Comparison of ENCODE assay signal across 9 mouse cellular contexts in the genomic region with DNA sequence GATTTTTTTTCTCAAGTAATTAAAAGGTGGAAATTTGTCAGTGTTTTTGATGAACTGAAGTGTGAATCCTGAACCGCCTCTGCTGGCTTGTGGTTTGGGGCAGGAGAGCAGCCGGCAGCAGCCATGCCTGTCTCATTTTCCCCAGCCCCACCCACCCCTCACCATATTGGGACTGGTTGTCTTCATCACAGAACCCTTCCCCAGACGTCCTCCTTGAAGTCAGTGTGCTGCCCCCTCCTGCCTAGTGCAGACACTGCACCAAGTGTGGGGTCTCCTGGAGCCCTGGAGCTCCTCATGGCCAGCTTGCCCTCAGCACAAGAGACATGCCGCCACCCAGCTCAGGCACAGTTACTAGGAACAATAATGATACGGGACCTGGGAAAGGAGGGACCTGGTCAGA. TPM values are rescaled to one million over a fixed set of nuclear protein-coding genes. Genes with fewer than 3 reads are reported as not detected.
DNase-seq lines count a peak whose midpoint lies in the region; ATAC-seq and TF ChIP-seq lines count a peak whose summit lies in the region.
"Had no signal": no experiment of that assay in that cellular context is flagged by ENCODE, and none has a peak within 500 bp of the region (broad histone marks: within the 10 kb centered on the region; RNA-seq: fewer than 3 reads in every experiment).

No protein-coding gene starts in this region.

- TF ChIP-seq CTCF in lung, adult 2 months (IDR thresholded peaks at IDR 0.05; ENCODE audit: insufficient read depth, low read length), result peak; percentile 55
- peak; percentile 71; the same call in 1 of the 2 replicates for TF ChIP-seq CTCF in thymus, adult 2 months (IDR thresholded peaks at IDR 0.05; ENCODE audit: borderline replicate concordance, control insufficient read depth, extremely low read depth, insufficient read depth, low read length, poor library complexity)

- no peaks in the 10 kb centered on the region for H3K9me3 ChIP-seq in kidney, embryonic 14.5 days (ENCODE audit: control insufficient read depth, low read length)
- H3K9me3 ChIP-seq in midbrain, embryonic 13.5 days, result no peaks in the 10 kb centered on the region
- H3K9me3 ChIP-seq: limb, embryonic 15.5 days had no signal

- H3K4me2 ChIP-seq in kidney, embryonic 14.5 days (replicated peaks; ENCODE audit: low read depth, low read length), result no peak overlapping the region
- H3K4me2 ChIP-seq in midbrain, embryonic 13.5 days (replicated peaks), result no peak overlapping the region
- H3K4me2 ChIP-seq: limb, embryonic 15.5 days had no signal

- no peak overlapping the region for H3K27ac ChIP-seq in kidney, embryonic 14.5 days (ENCODE audit: low read depth, low read length)
- no peak overlapping the region for H3K27ac ChIP-seq in thymus, adult 2 months (ENCODE audit: control insufficient read depth, insufficient read depth, low read length)
- H3K27ac ChIP-seq in midbrain, embryonic 13.5 days, result no peak overlapping the region
- H3K27ac ChIP-seq: limb, embryonic 15.5 days had no signal

- 30% methylated on average over 5 of the region's 5 CpGs for WGBS in kidney, embryonic 14.5 days
- 34% methylated on average over 5 of the region's 5 CpGs for WGBS in lung, adult 2 months
- 31% methylated on average over 5 of the region's 5 CpGs for WGBS in thymus, adult 2 months
- 40% methylated on average over 5 of the region's 5 CpGs for WGBS in midbrain, embryonic 13.5 days

- ATAC-seq in kidney, embryonic 14.5 days (ENCODE audit: low FRiP score, low TSS enrichment), result no peak
- ATAC-seq in activated CD4-positive, CD25-positive, alpha-beta regulatory T cell, adult 4 months, result peak; percentile 58
- ATAC-seq in midbrain, embryonic 13.5 days, result no peak

- no peak overlapping the region for H3K4me3 ChIP-seq in kidney, embryonic 14.5 days (ENCODE audit: low read length)
- no peak overlapping the region for H3K4me3 ChIP-seq in lung, adult 2 months (replicated peaks; ENCODE audit: extremely low read depth, low read depth, low read length)
- no peak overlapping the region for H3K4me3 ChIP-seq in thymus, adult 2 months (ENCODE audit: control insufficient read depth, insufficient read depth, low read length)
- H3K4me3 ChIP-seq in midbrain, embryonic 13.5 days (replicated peaks), result no peak overlapping the region
- H3K4me3 ChIP-seq: limb, embryonic 15.5 days had no signal

- TF ChIP-seq POLR2A in lung, adult 2 months (IDR thresholded peaks at IDR 0.05; ENCODE audit: borderline replicate concordance, extremely low read depth, low read depth, low read length), result no peak
- TF ChIP-seq POLR2A in thymus, adult 2 months (IDR thresholded peaks at IDR 0.05; ENCODE audit: control insufficient read depth, extremely low read depth, insufficient read depth, low read length, poor library complexity), result no peak

- H3K4me1 ChIP-seq in kidney, embryonic 14.5 days (ENCODE audit: control insufficient read depth, insufficient read depth, low read length), result no peaks in the 10 kb centered on the region
- peaks cover 2% of the 10 kb centered on the region; the same call in 1 of the 2 replicates for H3K4me1 ChIP-seq in lung, adult 2 months (ENCODE audit: control insufficient read depth, insufficient read depth, low read length)
- peaks cover 33% of the 10 kb centered on the region for H3K4me1 ChIP-seq in thymus, adult 2 months (replicated peaks; ENCODE audit: control insufficient read depth, insufficient read depth, low read length)
- no peaks in the 10 kb centered on the region for H3K4me1 ChIP-seq in midbrain, embryonic 13.5 days (replicated peaks)

- no peaks in the 10 kb centered on the region for H3K27me3 ChIP-seq in kidney, embryonic 14.5 days (ENCODE audit: control insufficient read depth, insufficient read depth, low read length)
- no peaks in the 10 kb centered on the region for H3K27me3 ChIP-seq in thymus, adult 2 months (ENCODE audit: control insufficient read depth, insufficient read depth, low read length)
- H3K27me3 ChIP-seq in midbrain, embryonic 13.5 days, result no peaks in the 10 kb centered on the region
- H3K27me3 ChIP-seq: limb, embryonic 15.5 days had no signal

- H3K36me3 ChIP-seq in kidney, embryonic 14.5 days (ENCODE audit: control insufficient read depth, insufficient read depth, low read length), result no peaks in the 10 kb centered on the region
- no peaks in the 10 kb centered on the region for H3K36me3 ChIP-seq in thymus, adult 2 months (ENCODE audit: control insufficient read depth, insufficient read depth, low read length)
- no peaks in the 10 kb centered on the region for H3K36me3 ChIP-seq in midbrain, embryonic 13.5 days
- H3K36me3 ChIP-seq: limb, embryonic 15.5 days had no signal

- no peak overlapping the region for H3K9ac ChIP-seq in kidney, embryonic 14.5 days (ENCODE audit: low read depth, low read length)
- no peak overlapping the region for H3K9ac ChIP-seq in midbrain, embryonic 13.5 days (replicated peaks)
- H3K9ac ChIP-seq: limb, embryonic 15.5 days had no signal

- peak; percentile 51 for DNase-seq in kidney, postnatal 10 days
- DNase-seq in lung, adult 2 months, result no peak
- DNase-seq in thymus, adult 2 months, result peak; percentile 82
- no peak for DNase-seq in kidney, adult 9 months
- no peak for DNase-seq in layer of hippocampus, postnatal 14 days (ENCODE audit: low spot score in 2 of 2)

RNA-seq across cellular contexts. Expression of gene Sh3bp2, which starts 12.9 kb away (rescaled TPM):
- 9.0 and 11.1 TPM in 2 replicates for polyA plus RNA-seq in kidney, embryonic 14.5 days (2014; fragmentation: Nextera tagmentation; extraction: Ambion mirVana)
- 1 to 10 TPM; 4.0 to 9.6 TPM for polyA plus RNA-seq in activated CD4-positive, CD25-positive, alpha-beta regulatory T cell, adult 4 months (2017; shearing (Covaris generic))
- polyA plus RNA-seq in lung, adult 2 months (2012; rRNA removed), result 14.1 and 17.3 TPM in 2 replicates
- polyA plus RNA-seq in thymus, adult 2 months (2012; rRNA removed), result 33.8 and 40.6 TPM in 2 replicates
- polyA plus RNA-seq in midbrain, embryonic 13.5 days (2015; fragmentation: Nextera tagmentation; extraction: Ambion mirVana), result 18.3 and 30.8 TPM in 2 replicates
- total RNA-seq in layer of hippocampus, postnatal 14 days (2021), result 1 to 10 TPM; 6.0 to 6.8 TPM

RNA-seq across cellular contexts. Expression of gene Tnip2, which starts 24.7 kb away (rescaled TPM):
- 10.8 and 16.1 TPM in 2 replicates for polyA plus RNA-seq in kidney, embryonic 14.5 days (2014; fragmentation: Nextera tagmentation; extraction: Ambion mirVana)
- polyA plus RNA-seq in activated CD4-positive, CD25-positive, alpha-beta regulatory T cell, adult 4 months (2017; shearing (Covaris generic)), result 10 to 100 TPM; 23.4 to 24.8 TPM
- polyA plus RNA-seq in lung, adult 2 months (2012; rRNA removed), result 30.1 and 33.6 TPM in 2 replicates
- 19.8 and 22.0 TPM in 2 replicates for polyA plus RNA-seq in thymus, adult 2 months (2012; rRNA removed)
- 6.9 and 7.3 TPM in 2 replicates for polyA plus RNA-seq in midbrain, embryonic 13.5 days (2015; fragmentation: Nextera tagmentation; extraction: Ambion mirVana)
- total RNA-seq in layer of hippocampus, postnatal 14 days (2021), result 10 to 100 TPM; 15.2 to 19.1 TPM

RNA-seq across cellular contexts. Expression of gene Add1, which starts 34.9 kb away (rescaled TPM):
- 124 and 183 TPM in 2 replicates for polyA plus RNA-seq in kidney, embryonic 14.5 days (2014; fragmentation: Nextera tagmentation; extraction: Ambion mirVana)
- 100 to 1,000 TPM in 1 of 2 experiments, 10 to 100 TPM in 1; 98.4 to 118 TPM for polyA plus RNA-seq in activated CD4-positive, CD25-positive, alpha-beta regulatory T cell, adult 4 months (2017; shearing (Covaris generic))
- 188 and 231 TPM in 2 replicates for polyA plus RNA-seq in lung, adult 2 months (2012; rRNA removed)
- 219 and 224 TPM in 2 replicates for polyA plus RNA-seq in thymus, adult 2 months (2012; rRNA removed)
- polyA plus RNA-seq in midbrain, embryonic 13.5 days (2015; fragmentation: Nextera tagmentation; extraction: Ambion mirVana), result 204 and 205 TPM in 2 replicates
- 100 to 1,000 TPM; 376 to 400 TPM for total RNA-seq in layer of hippocampus, postnatal 14 days (2021)

Comparison
In these comparisons a context has a peak if more than half of its experiments do, and no peak if none do; other contexts are left out.
1. DNase-seq: peak in kidney, postnatal 10 days (single experiment) and thymus, adult 2 months (single experiment); none in lung, adult 2 months (single experiment), kidney, adult 9 months (single experiment) and layer of hippocampus, postnatal 14 days (0 of 2).